Mouse (Mus musculus) layer of hippocampus, adult 2 months (tissue): ENCODE measurements around the gene Kcnrg. TPM values are rescaled to one million over a fixed set of nuclear protein-coding genes. Genes with fewer than 3 reads are reported as not detected.
A peak's percentile ranks its signal among the peaks of the same experiment; 100 is the strongest.
"Not testable (repeated sequence)": the region's sequence is repeated elsewhere in the genome, so short reads cannot be mapped to it uniquely, and the experiment has no call there.

Experiments used
- DNase-seq, 2 experiments: peaks; one replicate each; pipeline ENCODE4 v3.0.0; 2022; ENCODE audit warnings: low spot score in 2 of 2
- H3K27ac ChIP-seq: fragments of 200-600 bp; 2 replicates; pipeline ENCODE4 v1.8.1; 2022
- H3K4me3 ChIP-seq: fragments of 200-600 bp; 2 replicates; pipeline ENCODE4 v1.8.1; 2022; ENCODE audit warnings: mild to moderate bottlenecking
- CTCF ChIP-seq: fragments of 200-600 bp; conservative IDR thresholded peaks from 2 replicates; pipeline ENCODE4 v1.8.1; 2022; ENCODE audit warnings: antibody characterized with exemption, mild to moderate bottlenecking, moderate library complexity
- total RNA-seq, 2 experiments: library from RNA; stranded (reverse); gene quantifications; 2 replicates each; pipeline ENCODE4 v1.2.3; 2021

The Kcnrg gene
- total RNA-seq, 2 experiments from 2014 or later, result 1.0 to 1.1 TPM

DNA sequence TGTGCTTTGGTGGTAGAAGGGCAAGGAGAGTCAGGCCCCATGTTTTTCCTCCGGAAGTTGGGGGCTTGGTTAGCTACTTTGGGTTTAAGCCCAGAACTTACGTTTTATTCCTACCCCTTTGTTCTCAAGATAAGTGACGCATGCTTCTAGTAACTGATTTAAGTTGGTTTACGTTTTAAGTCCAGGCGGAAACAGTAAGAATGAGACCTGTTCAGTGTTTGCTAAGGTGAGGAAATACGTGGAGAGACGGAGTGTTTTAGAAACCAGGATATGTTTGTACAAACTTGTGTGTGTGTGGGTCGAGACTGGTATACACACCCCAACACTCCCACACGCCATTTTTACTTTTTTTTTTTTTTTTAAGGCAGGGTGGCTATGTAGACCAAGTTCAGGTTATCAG is 5.9 kb upstream of the Kcnrg start:
- no peak for DNase-seq
- Histone ChIP-seq H3K4me3 (peak overlapping the region; percentile 83; the same call in 1 of the 2 replicates), H3K27ac (peak overlapping the region; percentile 92; the same call in 1 of the 2 replicates)
- no peak for TF ChIP-seq CTCF

DNA sequence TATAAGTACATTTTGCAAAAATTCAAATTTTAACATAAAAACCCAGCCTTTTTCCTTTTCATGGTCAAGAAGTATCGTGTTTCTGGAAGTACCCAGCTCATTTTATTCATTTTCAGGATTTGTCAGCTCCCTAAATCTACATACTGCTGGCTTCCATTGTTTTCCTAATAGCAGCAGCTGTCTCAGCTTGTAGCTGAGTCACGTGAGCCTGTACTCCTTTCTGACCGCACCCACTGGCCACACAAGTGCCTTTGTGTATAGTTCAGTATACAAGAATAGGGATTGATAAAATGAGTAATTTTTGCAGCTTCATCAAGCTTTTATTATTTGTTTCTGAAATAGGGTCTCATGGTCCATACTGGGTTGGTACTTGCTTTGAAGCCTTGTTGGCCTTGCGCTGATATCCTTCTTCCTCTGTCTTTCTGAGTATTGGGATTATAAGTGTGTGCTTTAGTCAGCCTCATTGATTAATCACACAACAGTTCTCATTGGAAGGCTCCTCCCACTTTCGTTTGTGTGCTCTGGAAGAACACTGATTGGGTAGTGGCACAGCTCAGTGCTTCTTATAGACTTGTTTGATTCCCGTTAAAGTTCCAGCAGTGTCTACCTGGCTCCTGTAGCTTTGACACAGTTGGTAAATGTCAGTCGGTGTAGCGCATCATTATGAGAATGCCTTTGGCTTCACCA is 4.0 kb upstream of the Kcnrg start:
- TF ChIP-seq CTCF, result no peak
- Histone ChIP-seq H3K27ac (peak overlapping the region; percentile 92), H3K4me3 (no peak overlapping the region)
- peak in 1 of 2 experiments; percentile 22 for DNase-seq

DNA sequence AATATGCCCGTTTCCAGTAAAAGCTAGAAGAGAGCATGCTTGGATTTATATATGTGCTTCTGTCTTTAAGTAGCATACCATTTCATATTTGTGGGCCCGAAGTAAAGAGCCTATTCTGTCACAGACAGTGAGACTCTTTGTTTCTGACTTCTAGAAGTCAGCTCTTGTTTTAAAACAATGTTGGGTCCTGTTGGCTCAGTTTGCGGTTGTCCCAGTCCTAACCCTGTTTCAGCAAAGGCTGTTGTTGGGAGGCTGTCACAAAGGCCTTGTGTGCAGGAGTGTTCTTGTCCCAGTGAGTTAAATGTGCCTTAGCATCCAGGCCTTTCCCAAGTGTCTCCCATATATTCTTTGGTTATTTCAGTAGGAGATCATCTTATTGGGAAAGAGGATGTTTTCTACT is 3.2 kb upstream of the Kcnrg start:
- no peak overlapping the region for H3K4me3 ChIP-seq
- TF ChIP-seq CTCF, result no peak
- DNase-seq, result peak in 1 of 2 experiments; percentile 9
- H3K27ac ChIP-seq, result peak overlapping the region; percentile 92

DNA sequence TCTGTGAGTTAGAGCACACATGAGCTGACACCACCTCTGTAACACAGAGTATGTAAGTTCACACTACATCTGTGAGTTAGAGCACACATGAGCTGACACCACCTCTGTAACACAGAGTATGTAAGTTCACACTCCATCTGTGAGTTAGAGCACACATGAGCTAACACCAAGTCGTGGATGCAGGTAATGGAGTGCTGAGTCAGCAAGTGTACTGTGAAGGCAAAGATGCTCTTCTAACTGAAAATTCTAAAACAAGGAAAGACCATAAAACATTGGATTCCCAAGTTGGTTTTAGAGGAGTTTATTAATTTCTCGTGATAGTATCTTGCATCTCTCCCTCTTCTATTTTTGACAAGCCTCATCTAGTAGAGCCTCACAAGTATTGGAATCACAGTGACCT is 1.2 kb upstream of the Kcnrg start:
- H3K4me3 ChIP-seq, H3K27ac ChIP-seq, DNase-seq: not testable (repeated sequence)

DNA sequence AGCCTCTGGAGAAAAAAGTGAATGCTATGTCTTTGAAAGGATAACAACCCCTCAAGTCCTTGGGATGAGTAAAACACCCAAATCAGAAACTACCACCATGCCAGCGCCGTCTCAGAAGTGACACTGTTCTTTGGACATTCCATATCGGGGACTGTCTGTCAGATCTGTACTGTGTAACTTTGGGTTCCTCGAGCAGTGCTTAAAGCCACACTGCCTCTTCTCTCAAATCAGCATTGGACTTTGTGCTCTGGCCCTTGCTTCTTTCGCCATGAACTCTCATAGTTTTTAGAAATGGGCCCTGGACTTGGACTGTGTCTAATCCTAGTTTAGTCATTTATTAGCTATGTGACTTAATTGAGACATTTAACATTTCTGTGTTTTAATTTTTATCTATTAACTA is 4.5 kb downstream of the Kcnrg start:
- DNase-seq, result no peak
- H3K4me3 ChIP-seq, result no peak overlapping the region
- no peak for TF ChIP-seq CTCF
- H3K27ac ChIP-seq, result no peak overlapping the region

DNA sequence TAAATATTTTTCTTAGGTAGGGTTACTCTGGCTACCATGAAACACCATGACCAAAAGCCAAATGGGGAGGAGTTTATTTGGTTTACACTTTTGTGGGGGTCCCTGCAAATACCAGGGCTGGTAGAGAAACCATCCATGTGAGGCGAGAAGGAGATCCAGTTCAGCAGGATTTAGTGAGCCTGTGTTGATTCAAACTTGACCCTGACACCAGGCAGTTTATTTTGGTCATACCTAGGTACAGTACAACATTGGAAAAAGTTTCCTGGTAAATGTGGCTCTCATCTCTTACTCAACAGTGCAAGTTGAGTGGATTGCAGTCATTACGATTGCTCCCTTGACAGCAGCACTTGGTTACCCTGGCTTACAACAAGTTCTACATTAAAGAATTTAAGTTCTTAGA is 6.1 kb downstream of the Kcnrg start:
- DNase-seq, result no peak
- Histone ChIP-seq H3K27ac (no peak overlapping the region), H3K4me3 (no peak overlapping the region)
- TF ChIP-seq CTCF, result no peak

DNA sequence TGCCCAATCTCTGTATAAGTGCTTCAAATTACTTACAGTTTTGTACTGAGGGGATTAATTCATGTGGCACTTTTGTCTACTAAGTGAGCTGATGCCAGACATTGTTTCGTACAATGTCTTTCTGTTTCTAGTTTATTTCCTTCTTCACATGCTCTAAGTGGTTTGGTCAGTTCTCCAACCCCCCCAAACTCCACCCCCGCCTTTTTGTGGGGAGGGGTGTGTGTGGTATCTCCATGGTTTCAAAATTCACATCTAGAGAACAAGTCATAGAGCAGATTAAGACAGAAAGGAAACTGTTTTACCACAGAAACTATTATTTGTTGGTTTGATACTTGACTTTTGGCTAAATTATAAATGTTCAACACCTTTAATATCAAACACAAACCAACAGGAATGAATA is 13.1 kb downstream of the Kcnrg start:
- Histone ChIP-seq H3K4me3 (no peak overlapping the region), H3K27ac (no peak overlapping the region)
- no peak for TF ChIP-seq CTCF
- no peak for DNase-seq

DNA sequence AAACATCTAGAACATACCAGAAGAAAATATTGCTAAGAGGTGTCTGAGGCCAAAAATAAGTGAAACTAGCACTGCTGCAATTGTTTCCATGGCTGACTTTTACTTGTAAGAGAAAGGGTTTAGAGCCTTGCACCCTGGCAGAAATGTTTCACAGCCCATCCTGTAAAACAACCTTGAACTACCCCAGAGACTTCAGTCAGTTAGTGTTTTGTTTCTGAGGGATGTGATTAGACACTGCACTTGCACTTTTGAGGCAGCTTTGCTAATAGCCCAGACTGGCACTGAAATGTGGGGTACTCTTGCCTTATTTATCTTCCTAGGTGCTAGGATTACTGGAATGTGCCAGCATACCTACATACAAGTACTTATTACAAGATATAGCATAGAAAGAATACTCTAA is 28.7 kb downstream of the Kcnrg start:
- Histone ChIP-seq H3K4me3 (no peak overlapping the region), H3K27ac (no peak overlapping the region)
- no peak for DNase-seq
- no peak for TF ChIP-seq CTCF

DNA sequence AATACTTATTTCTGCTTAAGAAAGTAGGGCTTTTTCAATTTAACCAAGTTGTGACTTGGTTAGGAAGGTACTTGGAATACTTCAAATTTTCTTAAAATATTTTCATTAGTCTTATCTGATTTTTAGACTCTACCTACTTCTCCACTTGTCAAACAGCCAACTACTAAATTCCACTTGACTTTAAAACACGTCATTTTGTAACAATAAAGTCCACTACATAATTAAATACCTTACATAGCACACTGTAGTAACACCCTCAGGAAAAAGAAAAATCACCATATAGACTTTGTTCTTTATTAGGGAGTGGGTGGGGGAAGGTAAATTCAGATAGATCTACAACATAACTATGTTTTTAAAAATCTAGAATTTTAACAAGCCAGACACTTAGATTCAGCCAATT is 35.4 kb downstream of the Kcnrg start:
- TF ChIP-seq CTCF, result no peak

DNA sequence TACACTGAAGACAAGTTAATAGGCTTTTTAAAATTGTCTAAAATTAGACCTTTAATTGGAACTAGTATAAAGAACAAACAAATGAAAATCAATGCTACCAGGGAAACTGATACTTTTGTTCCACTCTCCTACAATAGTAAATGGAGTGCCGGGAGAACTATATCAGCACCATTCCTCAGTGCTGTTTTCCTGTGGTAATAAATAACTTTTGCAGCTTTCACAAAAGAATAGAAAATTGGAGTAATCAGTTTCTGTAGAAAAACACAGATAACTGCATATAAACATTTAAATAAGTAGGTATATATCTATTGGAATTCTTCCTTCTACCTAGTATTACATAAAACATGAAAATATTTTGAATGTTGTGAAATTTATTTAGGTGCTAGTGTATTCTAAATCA is 38.3 kb downstream of the Kcnrg start:
- DNase-seq, result no peak
- Histone ChIP-seq H3K27ac (peak overlapping the region; percentile 88), H3K4me3 (no peak overlapping the region)
- TF ChIP-seq CTCF, result no peak

More for the DNA sequence above, 35.4 kb downstream of the Kcnrg start:
- no peak overlapping the region for H3K4me3 ChIP-seq
- no peak overlapping the region for H3K27ac ChIP-seq
- no peak for DNase-seq

DNA sequence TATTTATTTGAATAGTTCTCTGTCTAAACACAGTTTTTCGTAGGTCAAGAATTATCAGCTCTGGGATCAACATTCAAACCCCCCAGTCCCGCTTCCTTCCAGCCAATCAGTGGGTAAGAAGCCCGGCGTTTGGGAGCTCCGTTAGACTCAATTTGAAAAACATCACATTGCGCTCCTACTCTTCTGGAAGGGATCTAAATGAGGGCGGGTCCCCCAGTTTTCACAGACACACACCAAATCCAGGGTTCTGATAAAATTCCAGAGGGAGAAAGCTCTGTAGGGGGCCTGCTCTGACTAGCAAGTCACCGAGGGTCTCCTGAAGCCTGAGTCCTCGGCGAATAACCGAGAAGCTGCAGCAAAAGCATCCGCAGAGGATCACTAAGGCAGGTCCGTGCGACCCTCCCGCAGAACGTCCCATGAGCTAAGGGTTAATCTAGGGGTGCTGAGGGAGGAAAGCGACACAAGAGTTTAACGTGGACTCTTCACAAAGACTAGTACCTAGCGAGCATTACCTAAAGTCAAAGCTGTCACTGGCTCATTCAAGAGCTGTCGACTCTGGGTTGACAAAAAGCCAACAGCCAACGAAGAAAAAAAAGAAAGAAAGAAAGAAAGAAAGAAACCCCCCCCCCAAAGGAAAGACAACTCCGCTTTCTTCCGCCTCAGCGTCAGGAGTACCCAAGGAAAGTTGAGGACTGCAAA is 40.1 kb downstream of the Kcnrg start:
- TF ChIP-seq CTCF, result no peak
- DNase-seq, result no peak
- Histone ChIP-seq H3K27ac (peak overlapping the region; percentile 88), H3K4me3 (peak overlapping the region; percentile 80)

DNA sequence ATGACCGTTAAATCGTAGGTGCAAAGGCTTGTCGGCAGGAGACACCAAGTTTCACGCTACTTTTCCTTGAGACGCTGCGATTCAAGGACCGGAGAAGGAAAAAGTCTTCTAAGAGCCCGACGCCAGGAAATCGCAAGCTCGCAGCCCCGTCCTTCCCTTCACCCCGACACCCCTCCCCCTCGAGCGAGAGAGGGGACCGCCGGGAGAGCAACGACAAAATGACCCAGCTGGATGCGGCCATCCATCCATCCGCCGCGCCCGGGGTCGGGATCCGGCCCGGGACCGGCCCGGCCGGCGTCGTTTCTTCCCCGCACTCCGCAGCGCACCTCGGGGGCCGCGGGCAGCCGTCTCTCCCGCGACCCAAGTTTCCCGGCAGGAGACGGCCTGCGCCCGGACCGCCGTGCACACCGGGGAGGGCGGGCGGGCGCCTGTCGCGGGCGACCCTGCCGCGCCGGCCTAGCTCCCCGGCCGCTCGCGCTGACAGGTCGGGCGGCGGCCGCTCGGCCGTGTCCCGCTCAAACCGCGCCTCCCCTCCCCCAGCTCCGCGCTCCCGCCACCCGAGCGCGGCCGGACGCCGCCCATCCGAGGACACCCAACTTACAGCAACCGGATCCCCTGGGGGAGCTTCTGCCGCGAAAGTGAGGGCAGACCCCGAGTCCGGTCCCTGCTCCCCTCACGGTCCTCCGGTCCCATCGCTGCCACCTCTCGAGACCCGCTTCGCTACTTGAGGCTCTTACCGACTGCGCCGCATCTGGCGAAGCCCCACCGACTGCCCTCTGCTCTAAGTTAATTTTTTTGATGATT is 40.8 kb downstream of the Kcnrg start:
- Histone ChIP-seq H3K4me3 (peak overlapping the region; percentile 80), H3K27ac (peak overlapping the region; percentile 88)
- peak; percentile 11 to 16 for DNase-seq
- no peak for TF ChIP-seq CTCF
